Mouse (Mus musculus): ENCODE measurements at regions not wholly inside any gene's neighbourhood (a gene's known extent, or its start where the extent isn't known, plus 50 kb on each side); places are given as distances from the start of the nearest gene placed in this dataset.
A peak's percentile ranks its signal among the peaks of the same experiment; 100 is the strongest.

DNA sequence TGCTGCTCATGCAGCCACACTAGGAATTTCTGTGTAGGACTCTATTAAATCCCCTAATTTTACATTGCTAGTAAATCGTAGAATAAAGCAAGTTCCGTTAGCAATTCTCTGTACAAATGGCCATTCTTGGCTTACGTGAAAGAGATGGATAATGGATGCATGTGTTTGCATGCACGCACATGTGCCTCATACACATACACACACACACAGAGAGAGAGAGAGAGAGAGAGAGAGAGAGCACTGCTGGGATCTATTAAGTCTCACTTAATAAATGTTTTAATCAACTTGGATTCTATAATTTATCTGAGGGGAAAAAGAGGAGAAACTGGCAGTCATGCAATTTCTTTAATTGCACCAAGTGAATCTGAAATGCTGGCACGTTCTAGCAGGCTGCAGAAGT, 244.5 kb upstream of the Spred2 start:
- H3K4me3 ChIP-seq (ENCODE audit: insufficient read depth, low read depth, low read length), result no peak overlapping the region
- no peaks in the 10 kb centered on the region for H3K27me3 ChIP-seq (replicated peaks; ENCODE audit: control insufficient read depth, insufficient read depth, low read length)
- TF ChIP-seq CTCF (conservative IDR thresholded peaks at IDR 0.05; ENCODE audit: insufficient read depth, insufficient read length, low read depth, low read length), result no peak
- TF ChIP-seq POLR2A (IDR thresholded peaks at IDR 0.05; ENCODE audit: low read depth, low read length), result no peak
- DNase-seq, result no peak
- no peaks in the 10 kb centered on the region for H3K36me3 ChIP-seq (ENCODE audit: control insufficient read depth, insufficient read depth, low read length)
- 94% methylated on average over 5 of the region's 5 CpGs for WGBS
- no peak overlapping the region for H3K27ac ChIP-seq (ENCODE audit: insufficient read depth, low read depth, low read length)
- H3K4me1 ChIP-seq (ENCODE audit: control insufficient read depth, insufficient read depth, low read length), result no peaks in the 10 kb centered on the region

DNA sequence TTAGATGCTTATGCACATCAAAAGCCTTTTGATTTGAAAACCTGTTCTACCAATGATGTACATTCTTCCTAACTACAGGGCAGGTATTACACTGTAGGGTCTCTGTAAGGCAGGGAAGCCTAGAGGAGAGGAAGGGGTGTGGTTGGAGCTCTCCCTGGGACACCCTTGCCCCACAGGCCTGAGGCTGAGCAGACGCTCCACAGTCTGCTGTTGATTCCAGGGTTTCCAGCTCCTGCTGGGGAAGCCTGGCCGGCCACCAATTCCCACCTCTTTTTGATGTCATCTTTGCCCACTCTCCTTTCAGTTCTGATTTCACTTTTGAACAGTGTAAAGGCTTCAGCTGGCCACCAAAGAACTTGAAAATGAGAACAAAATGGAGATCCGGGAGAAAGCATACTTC, 223.0 kb upstream of the Spred2 start:
- Histone ChIP-seq H3K4me3 (ENCODE audit: insufficient read depth, low read depth, low read length) (no peak overlapping the region), H3K27ac (ENCODE audit: insufficient read depth, low read depth, low read length) (no peak overlapping the region), H3K36me3 (ENCODE audit: control insufficient read depth, insufficient read depth, low read length) (no peaks in the 10 kb centered on the region), H3K27me3 (replicated peaks; ENCODE audit: control insufficient read depth, insufficient read depth, low read length) (no peaks in the 10 kb centered on the region), H3K4me1 (ENCODE audit: control insufficient read depth, insufficient read depth, low read length) (no peaks in the 10 kb centered on the region)
- no peak for DNase-seq
- 68% methylated on average over 3 of the region's 3 CpGs for WGBS
- TF ChIP-seq POLR2A (IDR thresholded peaks at IDR 0.05; ENCODE audit: low read depth, low read length), result no peak
- TF ChIP-seq CTCF (conservative IDR thresholded peaks at IDR 0.05; ENCODE audit: insufficient read depth, insufficient read length, low read depth, low read length), result no peak

DNA sequence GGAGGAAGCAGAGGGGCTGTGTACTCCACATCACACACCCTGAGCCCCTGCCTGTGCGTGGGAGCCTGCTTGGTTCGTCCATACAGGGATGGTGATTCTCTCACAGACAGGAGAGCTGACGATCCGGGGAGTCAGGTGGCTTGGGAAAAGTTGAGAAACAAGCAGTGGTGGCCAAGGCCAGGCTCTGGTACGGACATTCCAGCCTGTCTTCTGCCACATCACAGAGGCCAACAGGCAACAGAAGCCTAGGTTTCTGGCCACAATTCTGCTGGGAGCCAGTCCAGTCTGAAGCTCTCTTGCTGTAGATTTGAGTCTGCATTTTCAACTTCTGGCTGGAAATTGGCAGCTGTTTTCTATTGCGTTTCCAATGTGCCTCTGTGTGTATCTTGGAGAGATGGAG, 215.4 kb upstream of the Spred2 start:
- Histone ChIP-seq H3K36me3 (ENCODE audit: control insufficient read depth, insufficient read depth, low read length) (no peaks in the 10 kb centered on the region), H3K27me3 (replicated peaks; ENCODE audit: control insufficient read depth, insufficient read depth, low read length) (no peaks in the 10 kb centered on the region), H3K4me3 (ENCODE audit: insufficient read depth, low read depth, low read length) (no peak overlapping the region), H3K4me1 (ENCODE audit: control insufficient read depth, insufficient read depth, low read length) (no peaks in the 10 kb centered on the region), H3K27ac (ENCODE audit: insufficient read depth, low read depth, low read length) (no peak overlapping the region)
- DNase-seq, result no peak
- TF ChIP-seq POLR2A (IDR thresholded peaks at IDR 0.05; ENCODE audit: low read depth, low read length) (no peak), CTCF (conservative IDR thresholded peaks at IDR 0.05; ENCODE audit: insufficient read depth, insufficient read length, low read depth, low read length) (no peak)
- WGBS, result 69% methylated on average over 6 of the region's 6 CpGs

DNA sequence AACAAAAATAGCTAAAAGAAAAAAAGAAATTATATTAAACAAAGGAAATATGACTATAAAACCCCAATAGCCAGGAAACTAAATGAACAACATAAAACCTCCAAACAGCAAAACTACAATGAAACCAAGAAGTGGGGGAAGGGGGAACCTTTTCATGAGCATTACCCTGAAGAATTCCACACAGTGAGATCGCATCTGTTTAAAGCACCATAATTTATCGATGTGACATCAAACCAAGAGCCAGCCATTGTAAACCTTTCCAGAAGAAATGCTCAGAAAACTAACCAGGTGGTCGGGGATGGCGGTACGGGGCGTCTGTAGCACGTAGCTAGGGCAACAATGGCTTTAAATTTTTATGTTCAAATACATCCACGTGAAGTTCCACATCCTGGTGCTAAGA, 214.8 kb upstream of the Spred2 start:
- 70% methylated on average over 8 of the region's 8 CpGs for WGBS
- no peak overlapping the region for H3K27ac ChIP-seq (ENCODE audit: insufficient read depth, low read depth, low read length)
- no peak overlapping the region for H3K4me3 ChIP-seq (ENCODE audit: insufficient read depth, low read depth, low read length)
- TF ChIP-seq POLR2A (IDR thresholded peaks at IDR 0.05; ENCODE audit: low read depth, low read length) (no peak), CTCF (conservative IDR thresholded peaks at IDR 0.05; ENCODE audit: insufficient read depth, insufficient read length, low read depth, low read length) (no peak)
- no peak for DNase-seq
- H3K27me3 ChIP-seq (replicated peaks; ENCODE audit: control insufficient read depth, insufficient read depth, low read length), result no peaks in the 10 kb centered on the region
- no peaks in the 10 kb centered on the region for H3K4me1 ChIP-seq (ENCODE audit: control insufficient read depth, insufficient read depth, low read length)
- no peaks in the 10 kb centered on the region for H3K36me3 ChIP-seq (ENCODE audit: control insufficient read depth, insufficient read depth, low read length)

DNA sequence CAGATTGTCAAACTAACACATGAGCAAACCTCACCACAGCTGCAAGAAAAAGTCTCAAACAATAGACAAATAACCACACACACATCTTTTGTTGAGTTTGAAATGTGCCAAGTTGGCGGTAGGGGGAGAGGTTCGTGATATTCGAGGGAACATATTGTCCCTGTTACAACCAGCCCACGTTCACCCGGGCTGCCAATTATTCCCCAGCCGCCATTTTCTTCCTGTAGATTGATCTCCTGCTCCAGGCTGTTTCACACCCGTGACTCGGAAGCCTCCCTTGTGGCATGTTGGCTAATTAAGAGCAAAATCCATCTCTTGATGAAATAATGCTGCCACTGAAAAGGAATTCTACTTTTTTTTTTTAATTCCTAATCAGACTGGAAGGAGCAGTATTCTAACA, 211.1 kb upstream of the Spred2 start:
- Histone ChIP-seq H3K36me3 (ENCODE audit: control insufficient read depth, insufficient read depth, low read length) (no peaks in the 10 kb centered on the region), H3K4me3 (ENCODE audit: insufficient read depth, low read depth, low read length) (no peak overlapping the region), H3K27me3 (replicated peaks; ENCODE audit: control insufficient read depth, insufficient read depth, low read length) (no peaks in the 10 kb centered on the region), H3K27ac (ENCODE audit: insufficient read depth, low read depth, low read length) (no peak overlapping the region), H3K4me1 (ENCODE audit: control insufficient read depth, insufficient read depth, low read length) (no peaks in the 10 kb centered on the region)
- no peak for DNase-seq
- 91% methylated on average over 8 of the region's 8 CpGs for WGBS
- TF ChIP-seq CTCF (conservative IDR thresholded peaks at IDR 0.05; ENCODE audit: insufficient read depth, insufficient read length, low read depth, low read length) (no peak), POLR2A (IDR thresholded peaks at IDR 0.05; ENCODE audit: low read depth, low read length) (no peak)

DNA sequence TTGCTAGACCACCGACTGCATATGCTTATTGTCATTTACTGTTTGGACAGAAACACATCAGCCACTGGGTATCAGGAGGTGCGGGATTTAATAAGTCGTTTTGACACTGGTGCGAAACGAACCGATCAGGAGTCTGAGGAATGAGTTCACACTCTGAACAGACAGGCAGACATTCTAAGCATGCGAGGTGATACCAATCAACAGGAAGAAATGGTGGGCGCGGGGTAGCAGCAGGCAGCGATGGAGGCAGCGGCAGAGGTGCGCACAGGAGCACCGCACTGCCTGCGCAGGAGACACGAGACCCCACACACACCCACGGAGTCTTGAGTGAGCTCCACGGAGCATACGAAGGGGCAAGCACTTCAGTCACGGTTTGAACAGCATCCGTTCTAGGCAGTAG, 210.6 kb upstream of the Spred2 start:
- Histone ChIP-seq H3K27me3 (replicated peaks; ENCODE audit: control insufficient read depth, insufficient read depth, low read length) (no peaks in the 10 kb centered on the region), H3K4me1 (ENCODE audit: control insufficient read depth, insufficient read depth, low read length) (no peaks in the 10 kb centered on the region), H3K36me3 (ENCODE audit: control insufficient read depth, insufficient read depth, low read length) (no peaks in the 10 kb centered on the region), H3K27ac (ENCODE audit: insufficient read depth, low read depth, low read length) (no peak overlapping the region), H3K4me3 (ENCODE audit: insufficient read depth, low read depth, low read length) (no peak overlapping the region)
- WGBS, result 61% methylated on average over 20 of the region's 20 CpGs
- TF ChIP-seq CTCF (conservative IDR thresholded peaks at IDR 0.05; ENCODE audit: insufficient read depth, insufficient read length, low read depth, low read length) (no peak), POLR2A (IDR thresholded peaks at IDR 0.05; ENCODE audit: low read depth, low read length) (no peak)
- no peak for DNase-seq

DNA sequence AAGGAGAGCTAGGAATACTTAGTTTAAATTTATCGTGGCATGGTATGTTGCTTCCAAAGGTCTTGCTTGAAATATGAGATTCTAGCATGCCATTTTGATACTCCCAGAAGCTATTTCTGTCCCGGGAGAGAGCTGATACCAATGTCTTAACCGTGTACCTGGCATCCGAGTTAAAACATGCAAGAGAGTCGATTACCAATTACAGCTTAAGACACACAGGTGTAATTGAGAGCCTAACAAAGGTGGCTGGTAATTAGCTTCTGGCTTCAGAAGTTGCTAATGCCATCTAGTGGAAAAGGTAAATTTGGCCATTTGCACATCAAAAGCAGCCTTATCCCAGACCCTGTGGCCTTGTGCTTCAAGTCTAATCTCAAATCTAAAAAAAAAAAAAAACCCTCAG, 210.0 kb upstream of the Spred2 start:
- peak; percentile 16 for DNase-seq
- Histone ChIP-seq H3K36me3 (ENCODE audit: control insufficient read depth, insufficient read depth, low read length) (no peaks in the 10 kb centered on the region), H3K27me3 (replicated peaks; ENCODE audit: control insufficient read depth, insufficient read depth, low read length) (no peaks in the 10 kb centered on the region), H3K4me3 (ENCODE audit: insufficient read depth, low read depth, low read length) (no peak overlapping the region), H3K4me1 (ENCODE audit: control insufficient read depth, insufficient read depth, low read length) (no peaks in the 10 kb centered on the region), H3K27ac (ENCODE audit: insufficient read depth, low read depth, low read length) (no peak overlapping the region)
- 9% methylated on average over 5 of the region's 5 CpGs for WGBS
- TF ChIP-seq POLR2A (IDR thresholded peaks at IDR 0.05; ENCODE audit: low read depth, low read length) (no peak), CTCF (conservative IDR thresholded peaks at IDR 0.05; ENCODE audit: insufficient read depth, insufficient read length, low read depth, low read length) (no peak)

All from kidney, adult 2 months (tissue).